Mouse (Mus musculus) gastrocnemius, adult 2 months (tissue): ENCODE results near the gene Hpd. TPM values are rescaled to one million over a fixed set of nuclear protein-coding genes. Genes with fewer than 3 reads are reported as not detected.
A peak's percentile ranks its signal among the peaks of the same experiment; 100 is the strongest.

Source experiments
- DNase-seq: peaks from one replicate; pipeline ENCODE4 v3.0.0; 2022
- H3K27ac ChIP-seq: fragments of 200-600 bp; 2 replicates; pipeline ENCODE4 v1.8.1; 2022; ENCODE audit warnings: mild to moderate bottlenecking
- H3K4me3 ChIP-seq: fragments of 200-600 bp; 2 replicates; pipeline ENCODE4 v1.8.1; 2022; ENCODE audit warnings: mild to moderate bottlenecking, moderate library complexity
- CTCF ChIP-seq: fragments of 200-600 bp; IDR thresholded peaks from 2 replicates; pipeline ENCODE4 v1.8.1; 2022; ENCODE audit warnings: antibody characterized with exemption, mild to moderate bottlenecking, moderate library complexity
- intact Hi-C: fragments of 180-260 bp; cut with DNase I; formaldehyde crosslinking; loops from one replicate; pipeline ENCODE4 v1.15.1; 2025
- total RNA-seq, 2 experiments: library from RNA; stranded (reverse); gene quantifications; 2 replicates each; pipeline ENCODE4 v1.2.3; 2021

Gene Hpd
- total RNA-seq, 2 experiments from 2014 or later, result not detected

GRCm38 (mm10) chr5:123170365-123170764 is 12.2 kb downstream of the Hpd start:
- TF ChIP-seq CTCF, result no peak
- intact Hi-C loops, result loop anchor here (2.0 kb wide), 1 partner anchor 54 kb away; no protein-coding TSS in a partner anchor
- Histone ChIP-seq H3K4me3 (no peak overlapping the region), H3K27ac (no peak overlapping the region; the same call in 1 of the 2 replicates)
- DNase-seq, result no peak

- Histone ChIP-seq H3K4me3 (no peak within 1 kb of the TSS), H3K27ac (no peak within 1 kb of the TSS)
- no peak for TF ChIP-seq CTCF
- intact Hi-C loops, result no loop called here
- DNase-seq, result no peak
These were observed 13.2 kb downstream of the Hpd start, which contains the start of gene Psmd9 for GRCm38 (mm10) chr5:123169284-123169683. TSS of gene Psmd9 (plus strand) at chr5:123169413.

DNA sequence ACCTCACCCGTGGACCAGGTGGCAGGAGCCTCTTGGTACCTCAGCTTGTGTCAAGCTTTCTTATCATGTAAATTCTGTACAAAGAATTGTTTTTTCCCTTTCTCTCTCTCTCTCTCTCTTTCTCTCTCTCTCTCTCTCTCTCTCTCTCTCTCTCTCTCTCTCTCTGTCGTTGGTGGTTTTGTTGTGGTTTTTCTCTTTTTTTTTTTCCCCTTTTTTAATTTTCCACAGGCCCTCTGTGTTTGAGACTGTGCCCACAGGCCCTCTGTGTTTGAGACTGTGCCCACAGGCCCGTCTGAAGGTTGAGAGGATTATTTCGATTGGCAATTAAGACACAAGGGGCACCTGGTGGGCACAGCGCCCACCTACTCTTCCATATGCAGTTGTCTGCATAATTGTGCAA is 14.9 kb downstream of the Hpd start:
- TF ChIP-seq CTCF, result no peak
- Histone ChIP-seq H3K4me3 (no peak overlapping the region), H3K27ac (no peak overlapping the region)
- no peak for DNase-seq
- intact Hi-C loops, result no loop called here

DNA sequence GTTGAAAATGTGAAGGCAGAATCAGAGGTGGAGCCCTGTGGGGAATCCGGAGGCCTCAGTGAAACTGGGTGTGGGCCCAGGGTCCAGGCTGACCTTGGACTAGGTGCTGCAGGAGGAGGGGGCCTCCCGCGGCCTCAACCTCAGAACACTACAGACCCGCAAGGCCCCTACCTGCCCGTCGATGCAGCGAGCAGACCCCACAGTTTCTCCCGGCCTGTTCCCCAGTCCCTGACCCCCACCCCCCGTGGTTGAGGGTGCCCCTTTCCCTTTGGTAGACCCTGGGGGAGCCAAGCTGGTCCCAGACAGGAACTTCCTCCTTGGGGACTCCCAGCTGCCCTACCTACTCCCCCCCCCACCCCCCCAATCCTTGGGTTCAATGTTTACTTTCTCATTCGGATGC is 16.1 kb downstream of the Hpd start:
- DNase-seq, result no peak
- intact Hi-C loops, result no loop called here
- no peak for TF ChIP-seq CTCF
- no peak overlapping the region for H3K27ac ChIP-seq
- H3K4me3 ChIP-seq, result no peak overlapping the region

DNA sequence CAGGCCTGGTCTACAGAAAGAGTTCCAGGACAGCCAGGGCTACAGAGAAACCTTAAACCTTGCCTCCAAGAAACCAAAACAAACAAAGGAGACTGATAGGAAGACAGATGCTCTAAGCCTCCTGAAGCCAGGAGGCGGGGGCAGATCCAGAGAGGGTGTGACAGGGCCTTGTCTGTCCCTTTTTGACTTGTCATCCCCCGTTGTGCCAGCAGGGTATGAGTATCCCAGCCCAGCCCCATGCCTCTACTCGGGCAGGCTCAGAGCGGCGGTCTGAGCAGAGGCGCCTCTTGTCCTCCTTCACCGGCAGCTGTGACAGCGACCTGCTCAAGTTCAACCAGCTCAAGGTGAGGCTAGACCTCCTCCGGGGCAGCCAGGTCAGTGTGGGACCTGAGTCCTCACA is 19.6 kb downstream of the Hpd start:
- intact Hi-C loops, result no loop called here
- DNase-seq, result no peak
- H3K27ac ChIP-seq, result no peak overlapping the region
- H3K4me3 ChIP-seq, result no peak overlapping the region
- no peak for TF ChIP-seq CTCF

- H3K27ac ChIP-seq, result no peak overlapping the region; the same call in 1 of the 2 replicates
- TF ChIP-seq CTCF, result no peak
- DNase-seq, result no peak
- H3K4me3 ChIP-seq, result no peak overlapping the region
- intact Hi-C loops, result no loop called here
These were observed 22.2 kb downstream of the Hpd start for GRCm38 (mm10) chr5:123160341-123160740.

- intact Hi-C loops, result no loop called here
- TF ChIP-seq CTCF, result no peak
- peak; percentile 24 for DNase-seq
- peak overlapping the region; percentile 63 for H3K27ac ChIP-seq
- no peak overlapping the region for H3K4me3 ChIP-seq
These were observed 22.7 kb downstream of the Hpd start for GRCm38 (mm10) chr5:123159866-123160265.

DNA sequence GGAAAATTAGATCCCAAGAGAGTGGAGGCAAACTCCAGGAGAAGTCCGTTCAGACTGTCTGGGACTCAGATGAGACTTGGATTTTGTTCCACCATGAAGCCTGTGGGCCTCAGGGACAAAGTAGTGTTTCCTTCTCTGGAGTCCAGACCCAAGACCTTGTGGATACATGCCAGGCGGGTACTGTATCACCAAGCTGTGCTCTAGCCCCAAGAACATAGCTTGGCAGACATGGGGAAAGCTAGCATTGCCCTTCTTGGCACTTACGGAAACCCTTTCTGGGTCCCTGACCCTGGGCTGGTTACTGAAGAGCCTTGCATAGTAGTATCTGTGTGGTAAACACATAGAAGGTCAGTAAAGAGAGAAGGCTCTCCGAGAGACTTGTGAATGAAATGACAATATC is 23.1 kb downstream of the Hpd start:
- peak overlapping the region; percentile 63 for H3K27ac ChIP-seq
- peak; percentile 76 for DNase-seq
- intact Hi-C loops, result no loop called here

GRCm38 (mm10) chr5:123157972-123158371 is 24.6 kb downstream of the Hpd start:
- no peak for DNase-seq
- intact Hi-C loops, result no loop called here
- Histone ChIP-seq H3K27ac (no peak overlapping the region), H3K4me3 (no peak overlapping the region)
- TF ChIP-seq CTCF, result no peak

More for the DNA sequence above, 23.1 kb downstream of the Hpd start:
- no peak overlapping the region for H3K4me3 ChIP-seq
- no peak for TF ChIP-seq CTCF

DNA sequence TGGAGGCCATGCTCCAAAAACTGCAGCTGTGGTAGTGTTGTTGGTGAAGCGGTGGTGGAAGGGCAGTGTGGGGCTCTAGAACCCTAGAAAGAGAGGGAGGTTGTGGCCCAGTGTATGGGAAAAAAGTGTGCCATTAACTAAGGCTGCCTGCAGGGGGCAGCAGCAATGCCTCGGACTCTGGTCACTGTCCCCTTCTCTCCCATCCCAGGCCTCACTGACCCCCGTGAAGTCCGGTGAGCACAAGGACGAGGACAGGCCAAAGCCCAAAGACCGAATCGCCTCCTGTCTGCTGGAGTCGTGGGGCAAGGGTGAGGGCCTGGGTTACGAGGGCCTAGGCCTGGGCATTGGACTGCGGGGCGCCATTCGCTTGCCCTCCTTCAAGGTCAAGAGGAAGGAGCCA is 25.8 kb downstream of the Hpd start:
- peak; percentile 57 for TF ChIP-seq CTCF
- DNase-seq, result no peak
- no peak overlapping the region for H3K4me3 ChIP-seq
- intact Hi-C loops, result no loop called here
- H3K27ac ChIP-seq, result no peak overlapping the region

- peak; percentile 79 for DNase-seq
- TF ChIP-seq CTCF, result peak; percentile 82
- Histone ChIP-seq H3K4me3 (no peak overlapping the region), H3K27ac (peak overlapping the region; percentile 25; the same call in 1 of the 2 replicates)
- intact Hi-C loops, result no loop called here
These were observed 27.1 kb downstream of the Hpd start for GRCm38 (mm10) chr5:123155425-123155824.

- H3K27ac ChIP-seq, result no peak overlapping the region
- intact Hi-C loops, result no loop called here
- H3K4me3 ChIP-seq, result no peak overlapping the region
- TF ChIP-seq CTCF, result no peak
- DNase-seq, result no peak
These were observed 29.6 kb downstream of the Hpd start for GRCm38 (mm10) chr5:123152901-123153300.

- no peak for DNase-seq
- Histone ChIP-seq H3K27ac (no peak overlapping the region), H3K4me3 (no peak overlapping the region)
- TF ChIP-seq CTCF, result no peak
- intact Hi-C loops, result no loop called here
These were observed 30.7 kb downstream of the Hpd start for GRCm38 (mm10) chr5:123151707-123152362.

DNA sequence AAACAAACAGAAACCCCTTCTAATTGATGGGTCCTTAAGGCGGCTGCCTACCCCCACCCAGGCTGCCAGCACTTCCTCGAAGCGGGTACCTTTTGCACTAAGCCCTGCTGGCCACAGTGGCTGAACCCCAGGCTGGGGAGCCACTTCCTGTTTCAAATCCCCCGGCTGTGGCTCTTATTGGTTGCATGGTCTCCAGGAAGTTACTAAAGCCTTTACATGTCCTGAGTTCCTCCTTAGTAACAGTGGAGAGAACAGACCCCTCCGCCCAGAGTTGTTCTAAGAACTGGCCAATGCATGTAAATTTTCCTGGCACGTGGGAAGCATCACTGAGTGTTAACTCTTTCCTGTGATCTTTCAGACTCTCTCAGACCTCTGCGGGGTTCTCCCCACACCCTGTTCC is 31.4 kb downstream of the Hpd start:
- H3K27ac ChIP-seq, result peak overlapping the region; percentile 48
- intact Hi-C loops, result no loop called here
- DNase-seq, result peak; percentile 30
- no peak for TF ChIP-seq CTCF
- peak overlapping the region; percentile 67 for H3K4me3 ChIP-seq
